Mouse (Mus musculus): ENCODE results near the gene Vmn1r211. TPM values are rescaled to one million over a fixed set of nuclear protein-coding genes. Genes with fewer than 3 reads are reported as not detected.
"Not testable (repeated sequence)": the region's sequence is repeated elsewhere in the genome, so short reads cannot be mapped to it uniquely, and the experiment has no call there.

The Vmn1r211 gene
- polyA plus RNA-seq (2014; fragmentation: Nextera tagmentation; extraction: Ambion mirVana): not detected in 2 replicates

DNA sequence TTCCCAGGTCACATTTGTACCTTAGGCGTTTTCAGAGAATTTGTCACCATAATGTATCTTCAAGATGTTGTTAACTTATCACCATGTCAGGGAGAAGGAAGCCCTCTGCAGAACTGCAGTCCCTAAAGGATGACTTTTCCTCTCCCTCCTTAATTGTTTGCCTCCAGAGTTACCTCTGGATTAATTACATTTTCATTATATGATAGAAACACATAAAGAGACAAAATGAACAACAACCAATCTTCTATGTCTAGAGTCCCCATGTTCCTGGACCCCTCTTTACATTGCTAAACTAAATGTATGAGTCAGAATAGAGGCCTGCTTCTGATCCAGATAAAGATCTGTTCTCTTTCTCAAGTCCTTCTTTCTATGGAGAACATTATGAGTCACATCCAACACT, at the start of gene Vmn1r211:
Gene Vmn1r211 (minus strand): TSS at position 101 of the 400 bp plus-strand sequence.
- WGBS: 54% methylated on average over 1 of the region's 1 CpGs
- Histone ChIP-seq H3K4me3 (ENCODE audit: low read depth, low read length) (no peak within 1 kb of the TSS), H3K36me3 (ENCODE audit: control insufficient read depth, insufficient read depth, low read length) (no peaks in the 10 kb centered on the region), H3K9me3 (ENCODE audit: control insufficient read depth, low read length) (no peaks in the 10 kb centered on the region), H3K27me3 (replicated peaks; ENCODE audit: control insufficient read depth, insufficient read depth, low read length) (no peaks in the 10 kb centered on the region), H3K4me2 (ENCODE audit: low read length) (no peak within 1 kb of the TSS), H3K4me1 (replicated peaks; ENCODE audit: control insufficient read depth, insufficient read depth, low read length) (no peaks in the 10 kb centered on the region), H3K9ac (ENCODE audit: low read length) (no peak within 1 kb of the TSS), H3K27ac (ENCODE audit: low read depth) (no peak within 1 kb of the TSS)
- ATAC-seq (replicated peaks; ENCODE audit: low FRiP score, low TSS enrichment, low read depth): no peak
- no peak for DNase-seq (ENCODE audit: low spot score)

DNA sequence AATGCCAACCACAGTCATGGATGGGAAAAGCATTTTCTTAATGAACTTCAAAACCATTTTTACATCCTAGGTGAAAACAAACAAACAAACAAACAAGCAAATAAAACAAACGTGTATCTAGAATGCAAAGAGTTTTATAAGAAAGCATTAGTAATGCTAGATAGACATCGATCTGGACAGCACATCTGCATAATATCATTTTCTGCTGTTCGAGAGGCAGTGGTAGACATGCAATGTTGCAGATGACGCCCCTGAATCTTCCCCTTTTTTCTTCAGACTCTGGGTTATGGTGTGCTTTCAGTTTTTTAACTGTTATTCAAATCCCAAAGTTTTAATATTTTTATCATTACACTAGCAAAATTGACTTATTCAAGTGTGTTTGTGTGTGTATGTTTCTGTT, 26.7 kb upstream of the Vmn1r211 start, which contains the start of gene Vmn1r212:
Gene Vmn1r212 (minus strand): TSS at position 101 of the 400 bp plus-strand sequence.
- DNase-seq (ENCODE audit: low spot score) (no peak), ATAC-seq (replicated peaks; ENCODE audit: low FRiP score, low TSS enrichment, low read depth) (no peak)
- WGBS: 75% methylated on average over 4 of the region's 4 CpGs
- Histone ChIP-seq H3K4me2 (ENCODE audit: low read length) (no peak within 1 kb of the TSS), H3K4me1 (replicated peaks; ENCODE audit: control insufficient read depth, insufficient read depth, low read length) (no peaks in the 10 kb centered on the region), H3K4me3 (ENCODE audit: low read depth, low read length) (no peak within 1 kb of the TSS), H3K36me3 (ENCODE audit: control insufficient read depth, insufficient read depth, low read length) (no peaks in the 10 kb centered on the region), H3K27me3 (replicated peaks; ENCODE audit: control insufficient read depth, insufficient read depth, low read length) (no peaks in the 10 kb centered on the region), H3K9ac (ENCODE audit: low read length) (no peak within 1 kb of the TSS), H3K27ac (ENCODE audit: low read depth) (no peak within 1 kb of the TSS), H3K9me3 (ENCODE audit: control insufficient read depth, low read length) (no peaks in the 10 kb centered on the region)

DNA sequence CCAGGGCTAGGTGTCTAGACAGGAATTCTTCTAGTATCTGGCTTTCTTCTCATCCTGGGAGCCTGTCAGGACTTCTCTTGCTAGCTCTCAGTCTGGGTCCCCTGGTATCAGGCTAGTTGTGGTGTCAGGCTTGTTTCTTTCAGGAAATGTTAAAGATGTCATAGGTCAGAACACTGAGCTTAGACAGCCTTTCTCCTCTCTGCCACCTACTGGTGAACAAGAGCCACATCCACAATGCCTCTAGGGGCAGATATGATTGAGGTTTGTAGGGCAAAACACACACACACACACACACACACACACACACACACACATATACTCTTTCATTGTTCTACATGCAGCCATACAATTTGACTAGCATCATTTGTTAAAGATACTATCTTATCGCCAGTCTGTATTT, 21.9 kb upstream of the Vmn1r211 start:
- Histone ChIP-seq H3K9me3 (ENCODE audit: control insufficient read depth, low read length) (no peaks in the 10 kb centered on the region), H3K4me2 (ENCODE audit: low read length) (no peak overlapping the region), H3K9ac (ENCODE audit: low read length) (no peak overlapping the region), H3K27ac (ENCODE audit: low read depth) (no peak overlapping the region), H3K4me3 (ENCODE audit: low read depth, low read length) (no peak overlapping the region), H3K27me3 (replicated peaks; ENCODE audit: control insufficient read depth, insufficient read depth, low read length) (no peaks in the 10 kb centered on the region), H3K4me1 (replicated peaks; ENCODE audit: control insufficient read depth, insufficient read depth, low read length) (no peaks in the 10 kb centered on the region), H3K36me3 (ENCODE audit: control insufficient read depth, insufficient read depth, low read length) (no peaks in the 10 kb centered on the region)
- ATAC-seq (replicated peaks; ENCODE audit: low FRiP score, low TSS enrichment, low read depth) (no peak), DNase-seq (ENCODE audit: low spot score) (no peak)
- 93% methylated on average over 1 of the region's 1 CpGs for WGBS

DNA sequence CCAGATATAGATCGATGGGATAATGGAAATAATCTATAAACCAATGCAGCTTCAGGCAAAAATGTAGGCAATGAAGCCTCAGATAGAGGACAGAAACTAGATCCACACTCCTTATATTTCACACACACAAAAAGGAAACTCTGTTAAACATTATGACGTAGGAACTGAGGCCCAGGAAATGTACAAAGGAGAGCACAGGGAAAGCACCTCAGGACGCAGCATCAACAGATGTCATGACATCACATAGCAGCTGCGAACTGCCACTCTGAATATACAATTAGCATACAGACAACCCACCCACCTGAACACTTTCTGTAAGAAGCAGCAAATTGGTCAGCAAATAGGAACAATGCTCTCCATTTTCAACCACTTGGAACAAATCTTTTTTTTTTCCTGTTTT, 2.6 kb downstream of the Vmn1r211 start:
- Histone ChIP-seq H3K36me3 (ENCODE audit: control insufficient read depth, insufficient read depth, low read length) (no peaks in the 10 kb centered on the region), H3K27me3 (replicated peaks; ENCODE audit: control insufficient read depth, insufficient read depth, low read length) (no peaks in the 10 kb centered on the region), H3K9me3 (ENCODE audit: control insufficient read depth, low read length) (no peaks in the 10 kb centered on the region), H3K4me1 (replicated peaks; ENCODE audit: control insufficient read depth, insufficient read depth, low read length) (no peaks in the 10 kb centered on the region), H3K4me2 (ENCODE audit: low read length) (no peak overlapping the region), H3K9ac (ENCODE audit: low read length) (no peak overlapping the region), H3K27ac (ENCODE audit: low read depth) (no peak overlapping the region), H3K4me3 (ENCODE audit: low read depth, low read length) (no peak overlapping the region)
- ATAC-seq (replicated peaks; ENCODE audit: low FRiP score, low TSS enrichment, low read depth): no peak
- WGBS: 71% methylated on average over 4 of the region's 4 CpGs
- DNase-seq (ENCODE audit: low spot score): no peak

DNA sequence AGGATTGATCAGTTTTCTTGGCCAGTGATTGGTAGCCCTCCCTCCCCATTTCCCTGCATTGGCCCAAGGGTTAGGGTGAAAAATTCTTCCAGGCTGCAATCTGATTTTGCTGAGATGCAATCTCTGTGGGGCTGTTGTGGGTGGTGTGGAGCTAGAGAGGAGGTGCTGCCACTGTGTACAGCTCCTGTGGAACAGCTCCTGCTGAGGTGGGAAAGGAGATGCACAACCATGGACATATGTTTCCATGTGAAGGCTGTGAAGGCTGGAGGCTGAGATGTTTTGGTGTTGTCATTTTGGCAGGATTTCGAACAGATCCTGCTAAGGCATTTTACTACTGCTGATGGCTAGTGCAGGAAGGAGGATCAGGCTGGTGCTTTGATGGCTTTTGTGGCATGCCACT, 10.6 kb downstream of the Vmn1r211 start:
- ATAC-seq (replicated peaks; ENCODE audit: low FRiP score, low TSS enrichment, low read depth) (no peak), DNase-seq (ENCODE audit: low spot score) (no peak)
- Histone ChIP-seq H3K4me3 (ENCODE audit: low read depth, low read length) (no peak overlapping the region), H3K4me2 (ENCODE audit: low read length) (no peak overlapping the region), H3K9me3 (ENCODE audit: control insufficient read depth, low read length) (no peaks in the 10 kb centered on the region), H3K9ac (ENCODE audit: low read length) (no peak overlapping the region), H3K27ac (ENCODE audit: low read depth) (no peak overlapping the region), H3K36me3 (ENCODE audit: control insufficient read depth, insufficient read depth, low read length) (no peaks in the 10 kb centered on the region), H3K4me1 (replicated peaks; ENCODE audit: control insufficient read depth, insufficient read depth, low read length) (no peaks in the 10 kb centered on the region), H3K27me3 (replicated peaks; ENCODE audit: control insufficient read depth, insufficient read depth, low read length) (no peaks in the 10 kb centered on the region)
- WGBS: 70% methylated on average over 1 of the region's 1 CpGs

DNA sequence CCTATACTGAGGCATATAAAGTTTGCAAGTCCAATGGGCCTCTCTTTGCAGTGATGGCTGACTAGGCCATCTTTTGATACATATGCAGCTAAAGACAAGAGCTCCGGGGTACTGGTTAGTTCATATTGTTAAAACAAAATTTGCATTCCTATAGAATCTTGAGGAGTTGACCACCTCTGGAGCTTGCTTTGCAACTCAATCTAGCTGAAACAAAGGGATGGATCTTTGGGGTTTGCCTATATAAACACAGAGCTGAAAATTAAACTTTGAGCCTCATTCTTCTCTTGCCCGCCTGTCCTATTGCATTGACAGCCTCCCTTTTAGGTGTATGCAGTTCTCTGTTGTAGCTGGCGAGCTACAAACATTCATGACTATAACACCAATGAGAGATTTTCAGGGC, 13.1 kb downstream of the Vmn1r211 start:
- H3K9me3 ChIP-seq (ENCODE audit: control insufficient read depth, low read length); H3K9ac ChIP-seq (ENCODE audit: low read length); ATAC-seq (replicated peaks; ENCODE audit: low FRiP score, low TSS enrichment, low read depth); H3K4me3 ChIP-seq (ENCODE audit: low read depth, low read length); H3K36me3 ChIP-seq (ENCODE audit: control insufficient read depth, insufficient read depth, low read length); H3K4me1 ChIP-seq (replicated peaks; ENCODE audit: control insufficient read depth, insufficient read depth, low read length); H3K4me2 ChIP-seq (ENCODE audit: low read length); H3K27ac ChIP-seq (ENCODE audit: low read depth); H3K27me3 ChIP-seq (replicated peaks; ENCODE audit: control insufficient read depth, insufficient read depth, low read length); DNase-seq (ENCODE audit: low spot score): not testable (repeated sequence)
- 80% methylated on average over 3 of the region's 3 CpGs for WGBS

DNA sequence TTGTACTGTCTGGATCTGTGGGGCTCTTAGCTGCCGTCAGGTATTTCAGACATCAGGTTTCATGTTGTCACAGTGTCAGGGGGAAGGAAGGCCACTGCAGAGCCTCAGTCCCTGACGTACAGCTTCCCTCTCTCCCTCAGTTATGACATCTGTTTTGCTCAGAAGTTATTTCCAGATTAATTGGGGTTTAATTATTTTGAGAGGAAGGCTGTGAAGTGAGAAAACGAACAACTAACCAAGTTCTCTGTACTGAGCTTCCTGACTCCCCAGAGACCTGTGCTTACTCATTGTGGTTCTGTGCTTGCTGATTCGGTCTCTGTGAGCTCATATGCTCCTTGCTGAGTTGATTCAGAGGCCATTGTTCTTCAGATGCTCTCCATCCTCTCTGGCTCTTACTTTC, 26.1 kb downstream of the Vmn1r211 start, which contains the start of gene Vmn1r210:
Gene Vmn1r210 (minus strand): TSS at position 101 of the 400 bp plus-strand sequence.
- H3K27me3 ChIP-seq (replicated peaks; ENCODE audit: control insufficient read depth, insufficient read depth, low read length): no peaks in the 10 kb centered on the region
- no peak within 1 kb of the TSS for H3K27ac ChIP-seq (ENCODE audit: low read depth)
- ATAC-seq (replicated peaks; ENCODE audit: low FRiP score, low TSS enrichment, low read depth) (no peak), DNase-seq (ENCODE audit: low spot score) (no peak)
- H3K4me2 ChIP-seq (ENCODE audit: low read length): no peak within 1 kb of the TSS
- H3K36me3 ChIP-seq (ENCODE audit: control insufficient read depth, insufficient read depth, low read length): no peaks in the 10 kb centered on the region
- H3K9ac ChIP-seq (ENCODE audit: low read length): no peak within 1 kb of the TSS
- H3K9me3 ChIP-seq (ENCODE audit: control insufficient read depth, low read length): no peaks in the 10 kb centered on the region
- H3K4me1 ChIP-seq (replicated peaks; ENCODE audit: control insufficient read depth, insufficient read depth, low read length): no peaks in the 10 kb centered on the region
- H3K4me3 ChIP-seq (ENCODE audit: low read depth, low read length): no peak within 1 kb of the TSS
- WGBS: 56% methylated on average over 4 of the region's 4 CpGs

DNA sequence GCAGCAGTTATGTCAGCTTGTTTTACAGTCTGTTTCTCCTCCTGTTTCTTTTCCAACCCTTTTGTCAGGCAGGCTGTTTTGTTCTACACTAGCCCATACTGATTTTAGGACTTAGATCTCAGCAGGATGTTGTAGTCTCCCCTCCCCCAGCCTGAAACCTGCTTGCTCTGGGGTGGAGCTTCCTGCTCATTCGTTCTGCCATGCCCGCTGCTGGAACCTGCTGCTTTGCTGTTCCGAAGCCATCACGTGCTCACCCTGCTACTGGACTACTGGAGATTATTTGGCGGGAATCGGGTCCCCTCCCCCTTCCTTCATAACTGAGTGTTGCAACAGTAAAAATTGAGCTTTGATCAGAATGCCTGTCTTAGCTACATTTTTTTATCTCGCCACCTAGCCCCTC, 28.0 kb downstream of the Vmn1r211 start:
- WGBS: 31% methylated on average over 7 of the region's 7 CpGs
- not testable (repeated sequence) for H3K9me3 ChIP-seq (ENCODE audit: control insufficient read depth, low read length); H3K27me3 ChIP-seq (replicated peaks; ENCODE audit: control insufficient read depth, insufficient read depth, low read length); DNase-seq (ENCODE audit: low spot score); H3K4me2 ChIP-seq (ENCODE audit: low read length); H3K27ac ChIP-seq (ENCODE audit: low read depth); H3K36me3 ChIP-seq (ENCODE audit: control insufficient read depth, insufficient read depth, low read length); H3K9ac ChIP-seq (ENCODE audit: low read length); H3K4me3 ChIP-seq (ENCODE audit: low read depth, low read length); ATAC-seq (replicated peaks; ENCODE audit: low FRiP score, low TSS enrichment, low read depth); H3K4me1 ChIP-seq (replicated peaks; ENCODE audit: control insufficient read depth, insufficient read depth, low read length)

DNA sequence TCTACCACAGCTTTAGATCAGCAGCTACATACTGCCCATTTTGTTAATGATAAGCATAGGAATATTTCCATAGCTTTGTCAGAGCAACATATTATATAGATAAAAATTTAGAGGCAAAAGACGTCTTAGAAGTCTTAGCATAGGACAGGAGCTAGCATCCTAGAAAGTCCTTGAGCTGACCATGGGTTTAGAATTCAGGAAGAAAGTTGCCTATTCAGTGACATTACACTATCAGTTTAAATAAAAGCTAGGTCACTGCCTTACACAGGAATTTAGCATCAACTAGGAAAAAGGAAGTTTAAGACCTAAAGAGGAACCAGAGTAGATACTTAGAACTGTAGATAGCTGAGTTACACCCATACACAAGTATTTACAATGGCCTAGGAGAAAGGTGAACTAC, 35.8 kb downstream of the Vmn1r211 start:
- not testable (repeated sequence) for H3K27me3 ChIP-seq (replicated peaks; ENCODE audit: control insufficient read depth, insufficient read depth, low read length); H3K36me3 ChIP-seq (ENCODE audit: control insufficient read depth, insufficient read depth, low read length); DNase-seq (ENCODE audit: low spot score); ATAC-seq (replicated peaks; ENCODE audit: low FRiP score, low TSS enrichment, low read depth); H3K9ac ChIP-seq (ENCODE audit: low read length); H3K27ac ChIP-seq (ENCODE audit: low read depth); H3K4me3 ChIP-seq (ENCODE audit: low read depth, low read length); H3K4me1 ChIP-seq (replicated peaks; ENCODE audit: control insufficient read depth, insufficient read depth, low read length); H3K9me3 ChIP-seq (ENCODE audit: control insufficient read depth, low read length); H3K4me2 ChIP-seq (ENCODE audit: low read length)
- WGBS: 78% methylated on average over 1 of the region's 1 CpGs
